Mouse (Mus musculus) cerebellum, adult (tissue): ENCODE measurements at regions not wholly inside any gene's neighbourhood (a gene's known extent, or its start where the extent isn't known, plus 50 kb on each side); places are given as distances from the start of the nearest gene placed in this dataset.
"Not testable (repeated sequence)": the region's sequence is repeated elsewhere in the genome, so short reads cannot be mapped to it uniquely, and the experiment has no call there.

Experiments
- ATAC-seq: cut with Nextera tagmentation; 2 replicates; pipeline ENCODE4 v1.9.2; 2017; ENCODE audit warnings: mild to moderate bottlenecking, moderate library complexity, mixed read lengths; ENCODE audit not compliant: insufficient number of reproducible peaks, low FRiP score, low TSS enrichment

GRCm38 (mm10) chr3:78581100-78581499 is 705.2 kb downstream of the Rapgef2 start:
- no peak for ATAC-seq

- 0 out of 2 replicates have a peak, but pooled peaks have one; percentile 58 for ATAC-seq
These were observed 710.5 kb downstream of the Rapgef2 start for GRCm38 (mm10) chr3:78575667-78576464.

GRCm38 (mm10) chr3:78574807-78575206 is 711.5 kb downstream of the Rapgef2 start:
- no peak for ATAC-seq

GRCm38 (mm10) chr3:78573299-78573698 is 713.0 kb downstream of the Rapgef2 start:
- ATAC-seq = no peak

- not testable (repeated sequence) for ATAC-seq
These were observed 721.4 kb downstream of the Rapgef2 start for GRCm38 (mm10) chr3:78564926-78565325.
